Mouse (Mus musculus): Measurements from ENCODE around the gene Kdelr3.

Kdelr3 gene

DNA sequence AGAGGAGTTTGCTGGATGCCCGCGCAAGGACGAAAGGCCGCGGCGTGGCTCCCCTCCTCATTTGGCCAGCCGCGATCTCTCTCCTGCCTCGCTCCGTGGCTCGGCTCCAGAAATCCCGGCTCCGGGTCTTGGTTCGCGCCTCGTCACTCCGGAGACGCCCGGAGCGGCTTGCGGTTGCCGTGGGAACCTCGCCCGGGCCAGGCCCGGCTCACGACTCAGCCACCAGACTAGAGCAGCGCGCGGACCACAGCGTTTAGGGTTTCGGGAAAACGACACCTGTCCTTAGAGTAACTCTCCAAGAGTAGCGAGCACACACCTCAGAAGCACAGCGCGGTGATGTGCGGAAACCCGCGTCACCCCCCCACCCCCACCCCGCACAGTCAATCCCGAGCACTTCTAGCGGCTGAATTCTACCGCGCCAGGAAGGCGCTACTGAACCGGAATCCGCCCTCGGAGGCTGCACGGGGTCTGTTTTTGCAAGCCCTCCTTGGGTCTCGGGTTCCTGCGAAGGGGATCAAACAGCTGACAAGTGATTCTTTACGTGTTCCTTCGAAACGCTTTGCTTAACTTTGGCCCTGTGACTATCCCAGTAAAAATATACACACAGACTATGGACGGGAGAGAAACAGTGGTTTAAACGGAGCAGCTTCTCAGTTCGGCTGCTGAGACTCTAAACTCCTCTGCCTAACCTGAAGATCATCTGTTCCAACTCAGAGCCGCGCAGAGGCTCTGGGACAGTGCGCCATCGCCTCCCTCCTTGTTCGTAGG, 4.5 kb upstream of the Kdelr3 start:
- peak; percentile 76 for DNase-seq (ENCODE audit: low spot score)

DNA sequence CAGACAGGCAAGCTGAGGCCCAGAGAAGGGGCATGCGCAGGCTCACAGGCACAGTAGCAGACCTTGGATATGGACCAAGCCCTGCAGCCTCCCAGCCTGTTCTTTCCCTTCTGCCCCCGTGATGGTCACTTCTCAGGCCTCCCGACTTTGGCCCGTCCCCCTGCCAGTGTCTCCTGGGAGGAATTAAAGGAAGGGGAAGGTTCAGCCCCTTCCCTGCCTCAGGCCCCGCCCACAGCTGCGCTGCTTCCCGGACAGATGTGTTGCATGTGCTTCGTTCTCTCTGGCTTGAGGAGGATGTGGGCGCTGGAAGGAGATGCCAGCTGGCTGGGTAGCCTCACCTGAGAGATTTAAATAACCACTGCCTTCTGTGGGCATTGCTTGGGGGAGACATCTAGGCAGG, 2.3 kb upstream of the Kdelr3 start:
- DNase-seq (ENCODE audit: low spot score), result no peak

DNA sequence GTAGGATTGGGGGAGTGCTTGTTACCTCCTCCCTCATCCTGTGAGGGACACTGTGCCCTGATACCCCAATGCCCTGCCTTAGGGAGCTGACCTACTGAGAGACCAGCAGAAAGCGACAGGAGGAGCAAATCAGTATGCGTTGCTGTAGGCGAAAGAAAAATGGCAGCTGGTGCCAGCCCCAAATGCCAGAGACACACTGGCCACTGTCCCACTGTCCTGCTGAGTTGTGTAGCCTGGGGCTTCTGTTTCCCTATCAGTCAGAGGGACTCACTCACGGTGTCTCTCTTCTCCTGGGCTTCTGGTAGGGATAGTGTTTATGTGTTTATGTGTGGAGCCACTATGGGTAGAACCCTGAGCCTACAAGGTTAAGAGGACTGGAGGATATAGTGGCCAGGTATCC, 1.5 kb downstream of the Kdelr3 start:
- no peak for DNase-seq (ENCODE audit: low spot score)

DNA sequence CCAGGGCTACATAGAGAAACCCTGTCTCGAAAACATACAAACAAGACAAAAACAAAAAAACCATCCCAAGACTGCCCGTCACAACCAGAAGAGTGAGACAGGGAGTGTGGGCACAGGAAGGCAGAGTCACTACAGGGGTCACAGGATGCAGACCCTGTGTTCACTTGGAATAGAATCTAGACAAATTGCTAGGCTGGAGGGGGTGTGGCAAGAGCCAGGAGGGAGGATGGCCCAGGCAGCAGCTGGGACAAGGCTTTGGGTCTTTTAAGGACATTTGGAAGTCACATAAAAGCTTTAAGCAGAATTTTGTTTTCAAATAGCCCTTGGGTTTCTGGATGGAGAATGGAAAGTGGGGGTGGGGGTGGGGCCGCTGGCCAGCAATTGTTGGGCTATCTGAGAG, 2.4 kb downstream of the Kdelr3 start:
- DNase-seq (ENCODE audit: low spot score), result no peak

DNA sequence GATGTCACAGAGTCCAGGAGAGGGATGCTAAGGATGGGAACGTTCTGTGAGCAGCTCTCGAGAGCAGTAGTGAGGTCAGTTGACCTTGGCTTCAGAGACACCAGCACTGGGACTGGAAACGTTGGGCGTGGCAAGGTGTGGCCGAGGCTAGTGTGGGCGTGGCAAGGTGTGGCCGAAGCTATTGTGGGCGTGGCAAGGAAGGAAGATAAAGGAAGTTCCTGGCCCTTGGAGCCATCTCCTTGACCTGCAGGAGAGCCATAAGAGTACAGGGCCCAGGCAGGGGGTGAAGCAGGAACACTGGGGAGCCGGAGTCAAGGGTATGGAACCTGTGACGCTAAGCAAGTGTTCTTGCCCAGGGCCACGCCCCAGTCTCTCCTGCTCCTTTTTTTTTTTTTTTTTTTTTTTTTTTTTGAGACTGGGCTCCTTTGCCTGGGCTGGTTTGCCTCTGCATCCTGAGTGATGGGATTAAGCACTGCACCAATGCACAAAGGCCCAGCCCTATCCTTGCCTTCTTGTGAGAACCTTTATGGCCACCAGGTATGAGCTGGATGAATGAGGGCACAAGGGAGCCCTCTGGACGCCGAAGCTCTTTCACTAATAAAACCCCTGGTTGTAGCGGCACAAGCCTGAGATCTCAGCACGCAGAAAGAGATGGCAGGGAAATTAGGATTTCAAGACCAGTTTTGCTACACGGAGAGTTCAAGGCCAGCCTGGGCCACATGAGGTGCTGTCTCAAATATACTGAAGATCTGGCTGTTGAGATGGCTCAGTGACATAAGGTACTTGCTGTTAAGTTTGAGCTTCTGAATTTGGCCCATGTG, 3.4 kb downstream of the Kdelr3 start:
- DNase-seq (ENCODE audit: low spot score), result no peak

DNA sequence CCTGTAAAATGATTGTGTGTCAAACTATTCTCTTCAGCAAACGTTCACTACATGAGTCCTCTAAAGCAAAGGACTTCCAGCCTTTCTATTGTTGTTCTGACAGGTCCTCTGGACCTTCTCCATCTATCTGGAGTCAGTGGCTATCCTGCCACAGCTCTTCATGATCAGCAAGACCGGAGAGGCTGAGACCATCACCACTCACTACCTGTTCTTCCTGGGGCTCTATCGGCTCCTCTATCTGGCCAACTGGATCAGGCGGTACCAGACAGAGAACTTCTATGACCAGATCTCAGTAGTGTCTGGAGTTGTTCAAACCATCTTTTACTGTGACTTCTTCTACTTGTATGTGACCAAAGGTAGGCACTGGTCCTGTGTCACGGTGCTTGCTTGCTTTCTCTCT, 9.4 kb downstream of the Kdelr3 start:
- no peak for DNase-seq (ENCODE audit: low spot score)

DNA sequence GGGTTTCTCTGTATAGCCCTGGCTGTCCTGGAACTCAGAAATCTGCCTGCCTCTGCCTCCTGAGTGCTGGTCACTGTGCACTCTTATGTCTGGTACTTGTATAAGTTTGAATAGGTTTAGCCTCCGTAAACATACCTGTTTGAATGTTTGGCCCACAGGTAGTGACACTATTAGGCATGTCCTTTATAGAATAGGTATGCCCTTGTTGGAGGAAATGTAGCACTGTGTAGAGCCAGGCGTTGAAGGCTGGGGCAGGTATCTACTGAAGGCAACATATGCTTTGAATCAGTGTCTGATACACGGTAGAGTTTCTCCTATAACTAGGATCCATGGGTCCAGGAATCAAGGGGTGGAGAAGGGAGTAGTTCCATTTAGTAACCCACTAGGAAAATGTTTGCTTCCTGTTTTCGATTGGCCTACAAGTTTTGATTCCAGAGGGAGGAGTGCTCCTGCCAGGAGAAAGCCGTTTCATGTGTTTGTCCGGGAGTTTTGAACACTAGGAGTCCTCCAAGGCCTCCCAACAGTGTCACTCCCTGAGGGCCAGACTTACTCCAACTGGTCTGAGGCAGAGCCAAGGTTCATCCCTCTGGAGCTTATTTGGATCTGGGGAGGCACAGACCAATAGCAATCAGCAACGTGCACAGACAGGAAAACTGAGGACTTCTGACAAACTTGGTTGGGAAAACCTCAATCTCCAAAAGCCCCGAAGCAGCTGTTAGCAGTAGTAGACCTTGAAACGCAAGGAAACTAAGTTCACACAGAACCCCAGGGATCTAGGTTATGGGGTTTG, 10.0 kb downstream of the Kdelr3 start:
- no peak for DNase-seq (ENCODE audit: low spot score)

DNA sequence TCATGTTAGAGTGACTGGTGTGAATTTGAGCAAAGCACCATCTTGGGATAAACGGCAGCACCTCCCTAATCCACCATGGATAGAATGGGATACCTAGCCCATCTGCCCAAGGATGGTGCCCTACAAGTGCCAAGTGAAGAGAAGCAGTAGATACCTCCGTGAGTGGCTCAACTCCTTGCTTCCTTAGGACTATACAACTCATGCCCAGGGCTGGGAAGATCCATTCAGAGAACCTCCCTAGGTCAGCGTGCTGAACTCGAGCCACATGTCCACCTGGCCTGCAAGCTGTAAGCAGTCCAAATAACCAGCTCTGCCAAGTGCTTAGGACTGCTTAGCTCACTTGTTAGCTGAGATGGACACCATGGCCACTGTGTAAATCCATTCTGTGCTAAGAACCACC, 11.0 kb downstream of the Kdelr3 start:
- no peak for DNase-seq (ENCODE audit: low spot score)

DNA sequence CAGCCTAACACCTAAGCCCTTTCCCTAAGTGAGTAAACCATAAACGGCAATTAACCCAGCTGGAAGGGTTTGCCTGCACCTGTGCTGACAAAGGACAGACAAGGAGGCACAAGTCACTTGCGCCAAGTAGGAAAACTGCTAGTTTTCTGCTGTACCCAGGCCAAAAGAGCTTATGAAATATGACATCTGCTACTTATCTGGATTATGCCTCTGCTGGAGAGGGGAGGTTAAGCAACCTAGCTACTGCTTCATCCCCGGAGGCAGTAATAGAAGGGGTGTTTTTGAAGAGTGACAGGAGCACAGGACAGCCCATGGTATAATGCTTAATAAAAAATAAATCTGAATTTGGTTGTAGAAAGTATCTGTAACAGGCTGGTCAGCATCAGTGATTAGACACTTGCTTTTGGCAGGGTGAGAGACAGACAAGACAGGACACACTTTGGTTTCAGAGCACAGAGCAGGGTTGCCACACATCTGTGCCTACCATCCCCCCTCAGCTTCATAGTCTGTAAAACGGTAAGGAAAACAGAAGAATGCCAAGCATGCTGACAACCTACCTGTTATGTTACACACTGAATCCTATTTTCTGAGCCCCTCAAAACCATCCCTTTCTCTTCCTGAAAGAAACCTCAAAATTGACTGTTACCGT, 11.9 kb downstream of the Kdelr3 start:
- no peak for DNase-seq (ENCODE audit: low spot score)

DNA sequence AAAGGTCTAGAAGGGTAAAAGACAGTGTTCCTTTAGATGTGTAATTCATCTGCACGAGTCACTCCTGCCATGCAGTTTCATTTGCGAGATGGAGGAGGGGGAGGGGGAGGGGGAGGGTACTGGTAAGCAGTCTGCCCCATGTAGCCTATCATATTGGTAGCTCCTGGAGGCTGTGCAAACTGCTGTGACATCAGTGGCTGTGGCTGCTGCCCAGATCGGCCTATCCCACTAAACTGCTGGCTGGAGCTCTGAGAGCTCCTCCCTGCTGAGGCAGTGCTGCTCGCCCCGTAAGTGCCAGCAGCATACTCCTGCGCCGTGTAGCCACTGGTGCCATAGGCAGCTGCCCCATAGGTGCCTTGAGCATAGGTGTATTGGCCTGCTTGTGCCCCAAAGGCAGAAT, 13.7 kb downstream of the Kdelr3 start:
- no peak for DNase-seq (ENCODE audit: low spot score)

DNA sequence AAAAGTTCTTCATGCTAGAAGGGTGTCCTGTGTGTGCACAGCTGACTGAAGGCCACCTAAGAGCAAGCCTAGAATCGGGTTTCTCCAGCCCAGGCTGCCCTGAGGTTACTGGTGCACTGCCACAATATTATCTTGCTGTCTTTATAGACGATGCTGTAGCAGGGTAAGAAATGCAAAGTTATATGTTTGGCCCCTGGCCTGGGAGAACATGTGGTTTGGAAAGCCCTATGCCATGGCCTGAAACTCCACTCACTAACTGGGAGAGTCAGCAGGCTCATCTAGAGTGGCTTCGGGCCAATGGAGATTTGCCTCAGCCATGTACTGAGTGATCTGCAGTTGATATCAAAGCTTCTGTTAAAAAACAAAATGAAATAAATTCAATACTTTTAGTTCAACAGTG, 17.6 kb downstream of the Kdelr3 start:
- DNase-seq (ENCODE audit: low spot score), result no peak

DNA sequence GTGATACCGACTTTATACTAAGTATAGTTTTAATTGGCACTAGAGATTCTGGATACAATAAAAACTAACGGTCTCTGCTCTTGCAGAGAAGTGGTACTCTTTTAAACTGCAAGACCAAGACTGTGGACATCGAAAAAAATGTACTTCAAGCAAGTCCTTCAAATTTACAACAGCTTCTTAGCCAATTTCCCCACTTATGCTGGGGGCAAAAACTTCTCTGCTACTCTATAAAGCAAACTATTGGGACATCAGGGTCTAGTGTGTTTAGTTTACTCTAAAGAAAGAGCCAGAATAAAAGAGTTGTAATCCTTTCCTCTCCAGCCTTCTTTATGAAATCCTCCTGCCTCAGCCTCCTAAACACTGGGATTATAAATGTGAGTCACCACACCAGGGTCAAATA, 27.8 kb downstream of the Kdelr3 start:
- no peak for DNase-seq (ENCODE audit: low spot score)

DNA sequence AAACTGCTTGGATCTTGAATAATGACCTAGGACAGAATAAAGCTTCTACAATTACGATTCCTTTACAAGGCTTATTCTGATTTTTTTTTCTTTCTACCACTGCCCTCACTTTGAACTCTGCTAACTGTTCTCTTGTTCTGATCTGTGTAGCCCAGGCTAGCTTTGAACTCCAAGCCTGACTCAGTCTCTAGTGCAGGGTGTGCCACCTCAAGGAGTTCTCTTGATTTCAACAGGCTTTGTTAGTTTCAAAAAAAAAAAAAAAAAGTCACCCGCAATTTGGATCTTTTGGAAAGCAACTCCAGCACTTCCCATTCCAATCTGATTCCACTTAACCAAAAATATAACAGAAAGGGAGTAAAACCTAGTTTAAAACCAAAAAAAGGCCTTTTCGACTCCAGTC, 29.3 kb downstream of the Kdelr3 start:
- DNase-seq (ENCODE audit: low spot score), result no peak

DNA sequence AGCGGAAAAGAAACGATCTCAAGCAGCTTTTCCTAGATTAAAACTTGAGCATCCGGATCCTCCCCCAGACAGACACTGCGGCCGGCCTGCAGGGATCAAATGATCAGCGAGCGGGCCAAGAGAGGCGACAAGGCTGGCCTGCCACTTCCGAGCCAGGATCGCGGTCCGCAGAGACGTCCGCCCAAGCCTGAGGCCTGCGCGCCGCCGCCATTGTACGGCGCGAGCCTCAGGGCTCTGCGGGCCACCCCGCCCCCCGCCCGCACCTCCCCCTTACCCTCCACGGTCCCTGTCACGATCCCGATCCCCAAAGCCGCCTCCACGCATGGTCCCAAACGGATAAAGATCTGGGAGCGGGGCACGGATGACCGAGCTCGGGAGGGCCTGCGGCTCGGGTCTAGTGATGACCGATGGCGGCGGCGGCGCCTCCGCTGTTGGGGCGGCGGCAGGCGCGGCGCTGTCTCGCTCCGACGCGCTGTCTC, 29.7 kb downstream of the Kdelr3 start:
- no peak for DNase-seq (ENCODE audit: low spot score)

DNA sequence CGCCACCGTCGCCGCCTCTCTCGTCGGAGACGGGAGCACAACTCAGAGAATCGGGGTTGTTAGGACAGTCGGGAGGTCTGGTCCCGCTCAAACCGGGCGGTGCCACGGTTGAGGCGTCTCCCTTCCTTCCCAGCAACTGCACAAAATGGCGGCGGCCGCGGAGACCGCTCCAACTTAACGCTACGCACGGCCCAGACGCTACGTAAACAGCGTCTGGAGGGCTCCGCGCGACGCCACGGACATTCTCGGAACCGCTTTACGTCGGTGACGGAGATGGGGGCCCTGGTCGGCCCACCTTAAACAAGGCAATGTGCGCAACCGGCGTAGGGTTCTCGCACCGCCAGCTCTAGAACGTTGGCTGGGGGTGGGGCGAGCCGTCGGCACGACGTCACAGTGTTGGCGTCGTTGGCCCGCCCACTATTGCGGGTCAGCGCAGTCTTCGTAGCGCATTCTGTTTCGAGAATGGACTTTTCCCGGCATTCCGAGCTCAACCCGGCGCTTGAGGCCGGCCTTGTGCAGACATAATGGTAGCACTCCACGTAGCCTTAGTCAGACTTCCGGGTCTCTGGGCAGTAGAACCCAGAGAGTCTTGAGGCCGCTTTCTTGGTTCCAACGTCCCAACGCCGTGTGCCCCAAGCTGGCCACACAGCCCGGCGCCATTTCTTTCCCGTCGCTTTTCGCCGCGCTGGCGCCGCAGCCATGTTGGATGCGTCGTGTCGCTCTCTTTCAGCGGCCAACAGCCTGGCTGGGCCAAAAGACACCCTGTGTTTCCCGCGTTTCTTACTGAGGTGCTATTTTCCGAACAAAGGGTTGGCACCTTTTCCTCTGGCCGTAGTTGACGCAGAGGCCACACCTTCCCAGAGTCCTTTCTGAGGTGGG, 30.4 kb downstream of the Kdelr3 start, which contains the start of gene Ddx17:
TSS of gene Ddx17 (minus strand) at position 332 of the 879 bp plus-strand sequence.
- peak; percentile 99 for DNase-seq (ENCODE audit: low spot score)

DNA sequence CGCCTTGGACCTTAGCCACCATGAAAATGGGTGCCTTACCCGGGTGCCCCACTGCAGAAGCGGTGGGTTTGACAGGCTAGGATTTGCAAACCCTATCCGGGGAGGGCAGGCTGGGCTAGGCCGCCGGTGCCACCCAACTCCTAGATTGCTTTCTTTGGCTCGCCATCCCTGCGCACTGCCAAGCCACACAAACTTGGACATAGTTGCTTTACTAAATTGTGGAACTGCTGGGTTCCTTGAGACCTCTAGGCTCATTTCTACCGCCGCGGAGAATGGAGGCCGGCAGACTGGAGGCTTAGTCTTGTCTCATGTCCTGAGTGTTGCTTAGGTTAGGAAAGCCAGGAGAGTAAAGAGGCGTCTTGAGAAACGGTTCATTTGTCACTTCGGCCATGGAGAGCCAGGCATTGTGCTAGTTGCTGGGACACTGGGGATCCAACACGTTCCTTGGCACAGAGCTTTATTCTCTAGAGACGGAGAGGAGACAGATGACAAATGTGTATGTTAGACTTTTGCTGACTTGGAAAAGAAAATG, 31.1 kb downstream of the Kdelr3 start:
- no peak for DNase-seq (ENCODE audit: low spot score)

DNA sequence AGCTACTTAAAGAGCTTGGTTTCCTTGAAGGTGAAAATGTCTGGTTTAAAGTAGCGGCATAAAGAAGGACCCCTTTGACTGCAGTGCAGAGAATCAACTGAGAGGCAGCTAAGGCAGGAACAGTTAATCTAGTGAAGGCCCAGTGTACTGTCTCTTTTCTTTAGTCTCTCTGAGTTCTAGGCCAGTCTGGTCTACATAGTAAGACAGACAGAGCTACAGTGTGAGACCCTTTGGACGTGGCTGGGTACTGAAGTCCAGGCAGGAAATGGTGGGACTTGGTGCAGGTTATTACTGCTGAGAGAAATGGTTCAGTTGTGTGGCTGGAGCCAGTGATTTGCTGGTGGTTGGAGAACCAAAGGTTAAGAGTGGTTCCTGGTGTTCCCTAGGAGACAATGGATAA, 32.0 kb downstream of the Kdelr3 start:
- DNase-seq (ENCODE audit: low spot score), result no peak

DNA sequence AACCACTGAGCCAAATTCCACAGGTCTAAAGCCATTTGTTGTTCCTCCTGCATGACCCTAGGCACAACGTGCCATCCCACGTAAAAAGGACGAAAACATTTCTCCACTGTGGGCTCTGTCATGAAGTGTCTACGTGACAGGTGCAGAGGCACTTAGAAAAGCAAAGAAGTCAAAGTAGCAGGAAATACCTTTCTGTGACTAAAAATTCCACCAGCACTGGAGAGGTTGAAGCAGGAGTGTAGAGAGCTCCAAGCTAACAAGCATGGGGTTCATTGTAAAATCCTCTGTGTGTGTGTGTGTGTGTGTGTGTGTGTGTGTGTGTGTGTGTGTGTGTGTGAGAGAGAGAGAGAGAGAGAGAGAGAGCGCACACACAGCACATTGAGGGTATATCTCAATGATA, 36.4 kb downstream of the Kdelr3 start:
- no peak for DNase-seq (ENCODE audit: low spot score)

DNA sequence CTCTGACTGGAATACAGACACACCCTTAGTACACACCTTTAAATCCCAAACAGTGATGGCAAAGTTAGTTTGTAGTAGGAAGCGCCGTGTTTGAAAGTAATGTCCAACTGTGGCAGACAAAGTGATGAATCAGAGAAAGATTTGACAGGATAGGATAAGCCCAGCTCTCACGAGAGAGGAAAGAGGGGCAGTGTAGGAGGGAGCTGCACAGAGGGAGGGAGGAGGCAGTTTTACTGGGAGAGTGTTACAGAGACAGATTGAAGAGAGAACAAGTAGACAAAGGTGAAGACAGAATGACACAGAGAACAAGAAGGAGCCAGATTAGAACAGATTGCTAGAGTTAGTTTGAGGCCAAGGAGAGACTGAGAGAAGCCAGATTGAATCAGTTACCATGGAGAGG, 43.4 kb downstream of the Kdelr3 start:
- no peak for DNase-seq (ENCODE audit: low spot score)

DNA sequence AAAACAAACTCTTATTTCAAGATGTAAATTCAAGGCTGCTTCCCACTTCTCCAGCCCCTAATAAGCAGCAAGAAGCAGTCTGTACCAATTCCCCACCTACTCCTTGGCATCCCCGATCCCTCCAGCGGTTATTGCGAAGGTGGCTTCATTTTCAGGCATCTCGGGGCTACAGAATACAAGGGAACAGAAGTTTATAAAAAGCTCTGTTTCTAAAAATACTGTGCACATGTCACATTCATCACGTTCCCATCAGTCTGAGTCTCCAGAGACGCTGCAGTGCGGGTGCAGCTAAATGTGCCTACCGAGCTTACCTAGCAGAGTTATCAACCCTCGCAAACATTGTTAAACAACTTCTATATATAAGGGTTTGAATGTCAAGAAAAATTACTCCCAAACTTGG, 46.2 kb downstream of the Kdelr3 start:
- DNase-seq (ENCODE audit: low spot score), result no peak
